Mouse (Mus musculus) brown adipose tissue, adult 24 weeks (tissue): ENCODE data around the gene Itgb3. TPM values are rescaled to one million over a fixed set of nuclear protein-coding genes. Genes with fewer than 3 reads are reported as not detected.

ENCODE experiments used
- H3K27ac ChIP-seq: fragments of 200-500 bp; replicated peaks from 2 replicates; pipeline ENCODE4 v1.5.1; 2012; ENCODE audit warnings: low read depth, mild to moderate bottlenecking, low read length
- H3K4me1 ChIP-seq: fragments of 200-500 bp; 2 replicates; pipeline ENCODE4 v1.6.1; 2012; ENCODE audit warnings: low read length, mixed read lengths; ENCODE audit not compliant: control insufficient read depth, insufficient read depth, insufficient read length
- H3K4me3 ChIP-seq: fragments of 200-500 bp; 2 replicates; pipeline ENCODE4 v1.5.1; 2012; ENCODE audit warnings: low read depth, mild to moderate bottlenecking, low read length, moderate library complexity; ENCODE audit not compliant: insufficient read depth
- polyA plus RNA-seq: library from polyadenylated mRNA; stranded (reverse); fragments of >200 nt; gene quantifications from 2 replicates; pipeline ENCODE4 v1.2.4, GENCODE M21; 2012; ENCODE audit not compliant: missing spikeins, insufficient read depth, insufficient read length

The Itgb3 gene
- polyA plus RNA-seq, 1 experiment: 0.71 TPM

DNA sequence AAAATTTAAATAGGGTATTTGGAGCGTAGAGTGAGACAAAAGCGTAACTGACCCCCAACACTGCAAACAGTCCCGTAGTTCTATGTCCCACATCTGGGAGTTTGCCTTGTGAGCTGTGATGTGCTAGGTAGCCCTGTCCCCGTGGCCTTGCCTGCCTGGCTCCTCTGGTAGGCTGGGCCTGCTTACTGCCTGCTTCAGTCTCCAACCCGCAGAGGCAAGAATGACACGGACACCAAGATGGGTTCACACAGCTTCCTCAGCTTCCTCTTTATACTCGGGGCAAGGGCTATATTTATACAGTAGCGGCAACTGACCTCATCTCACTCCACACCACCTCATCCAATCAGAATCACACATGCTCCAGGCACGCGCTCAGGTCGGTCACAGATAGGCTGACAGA is 67.0 kb downstream of the Itgb3 start:
- no peaks in the 10 kb centered on the region for H3K4me1 ChIP-seq
- H3K4me3 ChIP-seq: no peak overlapping the region
- no peak overlapping the region for H3K27ac ChIP-seq

DNA sequence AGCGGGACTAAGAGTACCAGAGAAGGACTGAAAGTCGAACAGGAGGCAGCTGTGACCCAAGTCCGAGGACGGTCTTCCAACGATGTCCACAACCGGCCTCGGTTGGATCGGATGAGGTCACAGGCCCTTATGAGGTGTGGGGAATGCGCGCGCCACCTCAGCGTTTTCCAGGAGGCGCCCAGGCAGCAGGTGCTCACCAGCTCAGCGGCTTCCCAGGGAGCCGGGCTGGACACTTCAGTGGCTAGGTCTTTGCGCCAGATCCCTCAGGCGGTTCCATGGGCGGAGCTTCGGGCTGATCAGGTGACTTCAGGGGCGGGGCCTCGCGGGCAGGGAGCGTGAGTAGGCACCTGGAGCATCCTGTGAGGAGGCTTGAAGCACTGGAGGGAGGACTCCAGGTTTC is 77.7 kb downstream of the Itgb3 start, which contains the start of gene Gm11639:
Gene Gm11639, plus strand, starts transcription at position 160 of the 400 bp plus-strand sequence.
- Histone ChIP-seq H3K4me3 (no peak within 1 kb of the TSS), H3K27ac (no peak within 1 kb of the TSS), H3K4me1 (no peaks in the 10 kb centered on the region)

DNA sequence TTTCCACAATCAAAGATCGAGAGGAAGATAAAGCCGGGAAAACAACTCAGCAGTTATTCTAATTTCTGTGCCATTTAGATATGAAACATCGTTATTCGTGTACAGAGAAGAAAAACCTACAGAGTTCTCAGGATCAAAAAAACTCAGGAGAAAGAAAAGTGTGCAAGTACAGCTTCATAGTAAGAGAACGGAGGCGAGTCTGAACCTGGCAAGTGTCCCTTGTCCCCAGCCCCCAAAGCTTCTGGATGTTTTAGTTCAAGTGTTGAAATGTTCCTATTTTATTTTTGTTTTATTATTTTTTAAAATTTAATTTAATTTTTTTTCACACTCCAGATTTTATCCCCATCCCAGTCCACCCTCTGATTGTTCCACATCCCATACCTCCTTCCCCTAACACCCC is 85.4 kb downstream of the Itgb3 start:
- no peak overlapping the region for H3K4me3 ChIP-seq

DNA sequence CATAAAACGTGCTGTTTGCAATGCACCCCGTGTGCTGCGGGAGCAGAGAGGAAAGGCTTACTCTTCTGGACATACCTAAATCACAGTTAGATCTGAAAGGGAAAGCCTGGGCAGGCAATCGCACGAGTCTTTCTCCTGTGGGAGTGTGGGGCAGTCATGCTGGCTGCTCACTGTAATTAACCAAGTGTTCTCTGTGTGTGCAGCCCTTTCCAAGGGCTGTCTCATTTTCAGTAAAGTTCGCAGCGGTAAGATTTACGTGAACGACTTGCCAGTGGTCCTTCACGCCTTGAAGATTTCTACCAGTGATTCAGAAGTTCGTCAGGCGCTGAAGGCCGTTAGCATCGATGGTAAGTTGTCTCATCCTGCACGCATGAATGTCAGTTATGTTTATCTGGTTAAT is 96.3 kb downstream of the Itgb3 start:
- Histone ChIP-seq H3K4me1 (no peaks in the 10 kb centered on the region), H3K4me3 (no peak overlapping the region), H3K27ac (no peak overlapping the region)

More for the DNA sequence above, 85.4 kb downstream of the Itgb3 start:
- H3K4me1 ChIP-seq: no peaks in the 10 kb centered on the region
- no peak overlapping the region for H3K27ac ChIP-seq

DNA sequence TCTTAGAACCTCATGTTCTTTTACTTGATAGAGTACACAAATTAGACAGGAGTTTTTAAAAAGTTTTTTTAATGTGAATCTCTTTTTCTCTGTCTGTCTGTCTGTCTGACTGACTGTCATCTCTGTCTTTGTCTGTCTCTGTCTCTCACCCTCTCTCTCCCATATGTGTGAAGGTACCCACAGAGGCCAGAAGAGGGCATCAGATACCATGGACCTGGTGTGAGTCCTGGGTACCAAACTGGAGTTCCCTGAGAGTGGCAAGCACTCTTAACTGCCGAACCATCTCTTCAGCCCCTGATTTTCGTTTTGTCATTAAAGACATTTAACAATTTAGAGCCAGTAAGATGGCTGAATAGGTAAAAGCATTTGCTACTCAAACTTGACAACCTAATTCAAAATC is 99.3 kb downstream of the Itgb3 start:
- Histone ChIP-seq H3K4me3 (no peak overlapping the region), H3K27ac (no peak overlapping the region), H3K4me1 (no peaks in the 10 kb centered on the region)

Other genes with a start within 250 kb of the Itgb3 start
- gene Kansl1, start 139.1 kb upstream of the Itgb3 start, polyA plus RNA-seq: 14.7 and 17.9 TPM in 2 replicates
- gene Cdc27, start 57.4 kb upstream of the Itgb3 start, polyA plus RNA-seq: 16.7 and 25.0 TPM in 2 replicates
- gene Myl4, start 57.3 kb upstream of the Itgb3 start, polyA plus RNA-seq: 8.8 and 18.9 TPM in 2 replicates
- gene Gm11639, start 77.7 kb downstream of the Itgb3 start, polyA plus RNA-seq: not detected in 2 replicates